Mouse (Mus musculus) midbrain, embryonic 11.5 days (tissue): Measurements from ENCODE around the gene Slc9a5. TPM values are rescaled to one million over a fixed set of nuclear protein-coding genes. Genes with fewer than 3 reads are reported as not detected.

ENCODE experiments used
- ATAC-seq: fragments of 200-750 bp; cut with Nextera tagmentation; 2 replicates; pipeline ENCODE4 v1.8.0; 2017; ENCODE audit warnings: moderate TSS enrichment, moderate library complexity; ENCODE audit not compliant: low FRiP score
- DNase-seq: peaks from one replicate; pipeline ENCODE4 v3.0.0; 2015; ENCODE audit warnings: low spot score; ENCODE audit errors: missing footprints
- H3K27ac ChIP-seq: fragments of 300-500 bp; sonication (generic); 2 replicates; pipeline ENCODE4 v1.5.1; 2014; ENCODE audit warnings: low read depth, low read length
- H3K27me3 ChIP-seq: fragments of 300-500 bp; sonication (generic); 2 replicates; pipeline ENCODE4 v1.6.1; 2014; ENCODE audit warnings: mild to moderate bottlenecking, low read length, moderate library complexity, mixed read lengths; ENCODE audit not compliant: control insufficient read depth, insufficient read depth
- H3K36me3 ChIP-seq: fragments of 300-500 bp; sonication (generic); 2 replicates; pipeline ENCODE4 v1.6.1; 2014; ENCODE audit warnings: mild to moderate bottlenecking, low read length, moderate library complexity, mixed read lengths; ENCODE audit not compliant: control insufficient read depth, insufficient read depth
- H3K4me1 ChIP-seq: fragments of 300-500 bp; sonication (generic); 2 replicates; pipeline ENCODE4 v1.6.1; 2014; ENCODE audit warnings: low read length; ENCODE audit not compliant: control insufficient read depth, insufficient read depth
- H3K4me2 ChIP-seq: fragments of 300-500 bp; sonication (generic); 2 replicates; pipeline ENCODE4 v1.6.1; 2014; ENCODE audit warnings: mild to moderate bottlenecking, moderate library complexity
- H3K4me3 ChIP-seq: fragments of 300-500 bp; sonication (generic); 2 replicates; pipeline ENCODE4 v1.5.1; 2014; ENCODE audit warnings: low read depth, low read length
- H3K9ac ChIP-seq: fragments of 300-500 bp; sonication (generic); 2 replicates; pipeline ENCODE4 v1.6.1; 2014; ENCODE audit warnings: low read length
- H3K9me3 ChIP-seq: fragments of 300-500 bp; sonication (generic); 2 replicates; pipeline ENCODE4 v1.6.1; 2016; ENCODE audit warnings: low read length; ENCODE audit not compliant: control insufficient read depth
- WGBS: fragments of 180-500 bp; shearing (Covaris S2); extraction: QIAGEN DNeasy Blood & Tissue Kit; methylation state at CpG from one replicate; pipeline ENCODE4 v1.1.7; 2014; 5-methylcytosine and 5-hydroxymethylcytosine counted together
- polyA plus RNA-seq: library from polyadenylated mRNA; unstranded; fragments of >200 nt; fragmentation: Nextera tagmentation; extraction: Ambion mirVana; gene quantifications from 2 replicates; pipeline ENCODE4 v1.2.1, GENCODE M21; 2014

The Slc9a5 gene
- polyA plus RNA-seq, 1 experiment from 2014 or later: 3.2 TPM

DNA sequence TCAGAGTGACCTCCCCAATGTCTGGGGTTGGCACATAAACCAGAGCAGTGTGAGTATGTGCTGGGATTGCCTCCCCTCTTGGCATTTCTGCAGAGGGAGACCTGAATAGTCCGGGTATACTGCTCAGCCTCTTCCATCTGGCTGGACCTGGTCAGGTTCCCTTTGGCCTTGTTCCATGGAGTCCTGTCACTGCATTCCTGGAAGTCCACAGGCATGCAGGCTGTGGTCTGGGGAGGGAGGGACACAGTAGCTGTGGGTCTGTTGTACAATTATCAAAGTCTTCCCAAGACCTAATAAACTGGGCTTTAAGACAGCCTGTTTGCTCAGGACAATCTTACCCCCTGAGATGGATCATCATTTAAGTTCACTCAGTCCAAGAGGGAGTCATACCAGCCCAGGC lies 38.5 kb downstream of the Slc9a5 start:
- H3K27me3 ChIP-seq: no peaks in the 10 kb centered on the region
- WGBS: 70% methylated on average over 1 of the region's 1 CpGs
- H3K9ac ChIP-seq: no peak overlapping the region
- H3K4me3 ChIP-seq: no peak overlapping the region
- no peaks in the 10 kb centered on the region for H3K9me3 ChIP-seq
- no peaks in the 10 kb centered on the region for H3K4me1 ChIP-seq
- H3K27ac ChIP-seq: no peak overlapping the region
- no peak for DNase-seq
- ATAC-seq: no peak
- no peak overlapping the region for H3K4me2 ChIP-seq
- no peaks in the 10 kb centered on the region for H3K36me3 ChIP-seq

DNA sequence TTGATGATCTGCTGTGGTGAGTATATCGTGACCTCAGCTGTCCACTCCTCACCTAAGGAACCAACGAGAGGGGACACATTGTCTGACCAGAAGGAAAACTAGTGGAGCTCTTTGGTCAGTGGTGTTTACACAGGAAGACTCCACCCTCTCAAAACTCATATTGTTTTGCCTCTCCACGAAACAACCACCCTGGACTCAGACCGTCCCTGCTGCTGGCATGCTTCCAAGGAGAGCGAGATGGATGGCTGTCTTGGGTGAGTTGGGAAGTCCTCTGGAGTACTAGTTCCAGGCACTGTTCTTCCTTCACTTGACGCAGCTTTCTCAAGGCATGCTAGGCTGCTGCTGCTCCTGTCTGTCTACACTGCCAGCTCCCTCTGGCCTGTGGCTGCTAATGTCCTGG lies 40.5 kb downstream of the Slc9a5 start:
- no peaks in the 10 kb centered on the region for H3K9me3 ChIP-seq
- H3K4me3 ChIP-seq: no peak overlapping the region
- WGBS: 83% methylated on average over 6 of the region's 6 CpGs
- no peak for DNase-seq
- H3K27me3 ChIP-seq: no peaks in the 10 kb centered on the region
- no peaks in the 10 kb centered on the region for H3K36me3 ChIP-seq
- no peaks in the 10 kb centered on the region for H3K4me1 ChIP-seq
- H3K4me2 ChIP-seq: no peak overlapping the region
- no peak overlapping the region for H3K27ac ChIP-seq
- no peak overlapping the region for H3K9ac ChIP-seq
- no peak for ATAC-seq

DNA sequence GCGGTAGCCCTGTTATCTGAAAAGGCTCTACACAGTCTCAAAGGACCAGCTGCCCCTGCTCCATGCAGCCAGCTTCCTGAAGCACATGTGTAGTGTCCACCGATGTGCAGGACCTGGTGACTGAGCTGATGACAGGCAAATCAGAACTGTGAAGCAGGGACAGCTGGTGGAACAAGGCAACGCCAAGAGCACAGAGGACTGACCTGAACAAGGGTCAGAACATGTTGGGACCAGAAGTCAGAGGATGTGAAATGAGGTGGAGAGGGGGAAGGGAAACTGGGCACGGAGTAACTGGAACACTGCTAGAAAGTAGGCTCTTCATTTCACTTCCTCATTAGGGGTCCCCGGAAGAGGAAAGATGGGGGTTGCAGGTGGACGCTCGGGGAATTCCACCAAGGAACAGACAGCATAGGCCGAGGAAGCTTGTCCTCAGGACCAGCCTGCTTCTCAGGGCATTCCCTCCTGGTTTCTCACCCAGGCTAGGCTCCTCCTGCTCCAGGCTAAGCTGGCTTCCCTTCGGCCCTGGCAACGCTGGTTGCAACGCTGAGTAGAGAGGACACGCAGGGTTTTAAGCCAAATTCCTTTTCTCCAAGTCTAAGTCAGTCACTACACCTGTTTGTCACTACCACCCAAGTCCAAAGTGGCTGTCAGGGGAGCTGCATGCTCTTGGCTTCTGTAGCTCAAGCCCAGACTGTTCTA lies 44.6 kb downstream of the Slc9a5 start:
- DNase-seq (no peak), ATAC-seq (no peak)
- no peaks in the 10 kb centered on the region for H3K4me1 ChIP-seq
- H3K27me3 ChIP-seq: no peaks in the 10 kb centered on the region
- 88% methylated on average over 12 of the region's 12 CpGs for WGBS
- no peaks in the 10 kb centered on the region for H3K9me3 ChIP-seq
- H3K27ac ChIP-seq: no peak overlapping the region
- no peak overlapping the region for H3K4me2 ChIP-seq
- H3K9ac ChIP-seq: no peak overlapping the region
- no peaks in the 10 kb centered on the region for H3K36me3 ChIP-seq
- H3K4me3 ChIP-seq: no peak overlapping the region

DNA sequence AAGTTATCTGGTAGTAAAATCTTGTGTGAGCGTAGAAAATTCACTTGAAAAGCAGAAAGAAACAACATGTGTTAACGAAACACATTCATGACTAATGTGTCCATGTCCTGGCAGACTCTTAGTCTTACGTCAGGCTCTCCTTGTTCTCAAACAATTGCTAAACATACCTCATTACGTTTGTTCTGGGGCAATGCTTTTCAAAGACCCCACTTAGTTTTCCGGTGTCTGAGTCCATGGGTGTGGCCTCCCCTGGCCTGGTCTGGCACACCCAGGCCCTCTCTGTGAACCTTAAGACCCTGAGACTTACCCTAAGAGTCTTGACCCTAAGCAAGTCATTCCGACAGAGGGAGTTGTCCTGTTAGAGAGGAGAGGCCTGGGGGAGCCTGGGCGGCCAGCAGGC lies 45.3 kb downstream of the Slc9a5 start:
- 72% methylated on average over 7 of the region's 7 CpGs for WGBS
- H3K9me3 ChIP-seq: no peaks in the 10 kb centered on the region
- H3K27ac ChIP-seq: no peak overlapping the region
- H3K4me3 ChIP-seq: no peak overlapping the region
- no peak overlapping the region for H3K9ac ChIP-seq
- no peak for DNase-seq
- H3K36me3 ChIP-seq: no peaks in the 10 kb centered on the region
- no peak overlapping the region for H3K4me2 ChIP-seq
- H3K27me3 ChIP-seq: no peaks in the 10 kb centered on the region
- no peaks in the 10 kb centered on the region for H3K4me1 ChIP-seq
- no peak for ATAC-seq

DNA sequence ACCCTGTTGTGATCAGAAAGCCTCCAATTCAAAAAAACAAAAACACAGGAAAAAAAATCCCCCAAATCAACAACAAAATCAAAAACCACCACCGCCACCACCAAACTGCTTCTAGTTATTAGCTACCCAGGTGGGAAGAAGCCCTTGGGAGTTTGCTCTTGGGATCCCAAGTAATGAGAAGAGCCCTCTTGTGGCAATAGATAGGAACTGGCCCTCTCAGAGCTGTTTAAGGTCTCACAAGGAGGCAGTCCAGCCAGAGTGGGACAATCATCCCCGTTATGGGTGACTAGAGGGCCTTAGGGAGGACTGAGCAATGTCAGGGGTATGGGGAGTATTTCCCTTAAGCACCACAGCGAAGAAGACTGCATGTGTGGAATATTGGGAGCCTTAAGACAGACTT lies 49.1 kb downstream of the Slc9a5 start:
- Histone ChIP-seq H3K4me3 (no peak overlapping the region), H3K9ac (no peak overlapping the region), H3K27me3 (no peaks in the 10 kb centered on the region), H3K27ac (no peak overlapping the region), H3K4me1 (peaks cover 6% of the 10 kb centered on the region; the same call in 1 of the 2 replicates), H3K9me3 (0 out of 2 replicates have a peak, but pooled peaks cover 2% of the 10 kb centered on the region), H3K36me3 (no peaks in the 10 kb centered on the region), H3K4me2 (no peak overlapping the region)
- ATAC-seq (no peak), DNase-seq (no peak)
- whole genome bisulfite sequencing: 39% methylated on average over 3 of the region's 3 CpGs

DNA sequence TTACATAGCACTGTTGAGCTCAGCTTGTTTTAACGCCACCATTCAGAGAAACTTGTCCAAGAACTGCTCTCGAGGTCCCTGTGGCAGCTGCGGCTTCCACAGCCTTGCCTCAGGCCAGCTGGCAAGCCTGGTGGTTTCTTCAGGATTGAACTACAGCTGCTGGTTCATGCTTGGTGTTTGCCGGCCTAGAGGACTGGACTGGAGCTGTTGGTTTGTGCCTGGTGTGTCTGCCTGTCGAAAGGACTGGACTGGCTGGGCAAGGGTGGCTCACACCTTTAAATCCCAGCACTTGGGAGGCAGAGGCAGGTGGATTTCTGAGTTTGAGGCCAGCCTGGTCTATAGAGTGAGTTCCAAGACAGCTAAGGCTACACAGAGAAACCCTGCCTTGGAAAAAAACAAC lies 51.4 kb downstream of the Slc9a5 start:
- H3K9me3 ChIP-seq: 0 out of 2 replicates have a peak, but pooled peaks cover 2% of the 10 kb centered on the region
- H3K27me3 ChIP-seq: no peaks in the 10 kb centered on the region
- H3K9ac ChIP-seq: no peak overlapping the region
- no peak overlapping the region for H3K4me3 ChIP-seq
- H3K36me3 ChIP-seq: no peaks in the 10 kb centered on the region
- H3K4me2 ChIP-seq: no peak overlapping the region
- H3K27ac ChIP-seq: no peak overlapping the region
- H3K4me1 ChIP-seq: peaks cover 6% of the 10 kb centered on the region; the same call in 1 of the 2 replicates
- DNase-seq (no peak), ATAC-seq (no peak)
- WGBS: 84% methylated on average over 5 of the region's 5 CpGs

DNA sequence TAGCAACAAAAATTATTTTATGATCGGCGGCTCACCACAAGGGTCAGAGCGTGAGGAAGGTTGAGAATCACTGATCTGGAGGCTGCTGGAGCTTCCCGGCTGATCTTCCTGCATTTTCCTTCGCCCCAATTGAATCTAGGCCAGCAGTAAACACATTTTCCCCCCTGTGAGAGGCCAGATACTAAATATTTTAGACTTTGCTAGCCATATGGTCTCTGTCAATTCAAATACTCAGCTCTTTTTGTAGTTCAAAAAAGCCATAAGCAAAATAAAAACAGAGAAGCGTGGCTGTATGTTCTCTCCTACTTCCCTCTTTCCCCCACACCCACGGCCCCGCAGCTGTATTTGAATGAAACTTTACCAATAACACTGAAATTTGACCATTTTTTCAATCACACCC lies 54.8 kb downstream of the Slc9a5 start:
- H3K4me2 ChIP-seq: no peak overlapping the region
- 0 out of 2 replicates have a peak, but pooled peaks cover 2% of the 10 kb centered on the region for H3K9me3 ChIP-seq
- DNase-seq (no peak), ATAC-seq (no peak)
- H3K4me1 ChIP-seq: peaks cover 6% of the 10 kb centered on the region; the same call in 1 of the 2 replicates
- no peaks in the 10 kb centered on the region for H3K36me3 ChIP-seq
- no peak overlapping the region for H3K9ac ChIP-seq
- no peaks in the 10 kb centered on the region for H3K27me3 ChIP-seq
- no peak overlapping the region for H3K27ac ChIP-seq
- WGBS: 96% methylated on average over 8 of the region's 8 CpGs
- H3K4me3 ChIP-seq: no peak overlapping the region

DNA sequence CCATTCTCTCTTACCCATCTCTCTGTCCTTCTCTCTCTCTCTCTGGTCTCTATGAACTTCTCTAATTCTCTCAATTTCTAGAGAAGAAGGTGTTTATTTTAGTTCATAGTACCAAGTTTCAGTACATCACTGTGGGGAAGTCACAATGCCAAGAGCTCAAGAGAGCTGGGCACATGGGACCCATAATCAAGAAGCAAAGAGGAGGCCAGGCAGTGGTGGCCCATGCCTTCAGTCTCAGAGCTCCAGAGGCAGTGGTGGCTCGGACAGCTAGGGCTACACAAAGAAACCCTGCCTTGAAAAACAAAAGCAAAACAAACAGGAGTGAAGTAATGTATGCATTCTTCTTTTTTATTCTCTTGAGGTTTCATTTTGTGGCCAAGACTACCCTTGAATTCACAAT lies 55.9 kb downstream of the Slc9a5 start:
- Histone ChIP-seq H3K4me1 (peaks cover 6% of the 10 kb centered on the region; the same call in 1 of the 2 replicates), H3K9me3 (0 out of 2 replicates have a peak, but pooled peaks cover 2% of the 10 kb centered on the region), H3K27ac (no peak overlapping the region), H3K36me3 (no peaks in the 10 kb centered on the region), H3K27me3 (no peaks in the 10 kb centered on the region), H3K9ac (no peak overlapping the region), H3K4me2 (no peak overlapping the region), H3K4me3 (no peak overlapping the region)
- no peak for DNase-seq
- no peak for ATAC-seq
- 44% methylated on average over 1 of the region's 1 CpGs for WGBS

DNA sequence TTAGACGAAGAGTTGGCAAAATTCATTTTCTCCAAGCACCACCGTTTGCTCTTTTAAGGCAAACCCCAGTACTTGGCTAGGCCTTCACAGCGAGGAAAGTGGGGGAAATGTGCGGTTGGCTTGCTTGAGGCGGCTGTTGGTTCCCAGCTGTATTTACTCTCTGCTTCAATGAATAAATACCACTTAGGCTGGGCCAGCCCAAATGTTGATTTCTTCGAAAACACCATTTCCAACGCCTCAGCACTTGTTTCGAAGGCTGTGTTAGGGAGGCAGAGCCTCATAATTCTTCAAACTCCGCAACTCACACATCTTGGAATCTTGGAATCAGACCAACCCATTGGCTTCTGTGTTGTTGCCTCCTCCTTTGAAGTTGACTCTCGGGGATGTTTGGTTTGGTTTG lies 57.8 kb downstream of the Slc9a5 start:
- Histone ChIP-seq H3K27ac (no peak overlapping the region), H3K9ac (no peak overlapping the region), H3K4me3 (no peak overlapping the region), H3K4me2 (no peak overlapping the region), H3K4me1 (peaks cover 4% of the 10 kb centered on the region; the same call in 1 of the 2 replicates), H3K36me3 (no peaks in the 10 kb centered on the region), H3K27me3 (no peaks in the 10 kb centered on the region), H3K9me3 (no peaks in the 10 kb centered on the region)
- WGBS: 77% methylated on average over 10 of the region's 10 CpGs
- no peak for DNase-seq
- ATAC-seq: no peak
